Mouse (Mus musculus): Measurements from ENCODE around the gene Slc6a21. TPM values are rescaled to one million over a fixed set of nuclear protein-coding genes. Genes with fewer than 3 reads are reported as not detected.

Gene Slc6a21
- polyA plus RNA-seq, 1 experiment from 2014 or later, result not detected

GRCm38 (mm10) chr7:45338161-45338911 lies 61.0 kb downstream of the Slc6a21 start:
- ATAC-seq (ENCODE audit: insufficient read depth), result no peak
- Histone ChIP-seq H3K4me3 (replicated peaks) (no peak overlapping the region), H3K4me2 (peak overlapping the region; percentile 88), H3K27me3 (peaks cover 89% of the 10 kb centered on the region), H3K27ac (replicated peaks) (no peak overlapping the region), H3K36me3 (replicated peaks) (no peaks in the 10 kb centered on the region), H3K4me1 (replicated peaks) (peaks cover 49% of the 10 kb centered on the region), H3K9ac (no peak overlapping the region), H3K9me3 (replicated peaks) (no peaks in the 10 kb centered on the region)
- 5% methylated on average over 14 of the region's 14 CpGs for WGBS (ENCODE audit: insufficient replicate concordance)

Other genes with a start within 250 kb of the Slc6a21 start
- gene Prr12, start 224.6 kb upstream of the Slc6a21 start, polyA plus RNA-seq (2015; fragmentation: Nextera tagmentation; extraction: Ambion mirVana), result 2.1 and 2.3 TPM in 2 replicates
- 25.9 and 27.4 TPM in 2 replicates for gene Nosip, start 215.1 kb upstream of the Slc6a21 start, polyA plus RNA-seq (2015; fragmentation: Nextera tagmentation; extraction: Ambion mirVana)
- gene Prrg2, start 214.8 kb upstream of the Slc6a21 start, polyA plus RNA-seq (2015; fragmentation: Nextera tagmentation; extraction: Ambion mirVana), result 8.5 and 9.0 TPM in 2 replicates
- gene Rcn3, start 185.3 kb upstream of the Slc6a21 start, polyA plus RNA-seq (2015; fragmentation: Nextera tagmentation; extraction: Ambion mirVana), result 26.3 and 26.6 TPM in 2 replicates
- 43.6 and 51.2 TPM in 2 replicates for gene Fcgrt, start 173.7 kb upstream of the Slc6a21 start, polyA plus RNA-seq (2015; fragmentation: Nextera tagmentation; extraction: Ambion mirVana)
- gene Rps11, start 153.1 kb upstream of the Slc6a21 start, polyA plus RNA-seq (2015; fragmentation: Nextera tagmentation; extraction: Ambion mirVana), result 673 and 768 TPM in 2 replicates
- gene Rpl13a, start 148.8 kb upstream of the Slc6a21 start, polyA plus RNA-seq (2015; fragmentation: Nextera tagmentation; extraction: Ambion mirVana), result 534 and 633 TPM in 2 replicates
- gene Gm45713, start 141.3 kb upstream of the Slc6a21 start, polyA plus RNA-seq (2015; fragmentation: Nextera tagmentation; extraction: Ambion mirVana), result 0.10 TPM in 1 of 2 replicates, not detected in the other
- 3.4 and 3.7 TPM in 2 replicates for gene Flt3l, start 141.1 kb upstream of the Slc6a21 start, polyA plus RNA-seq (2015; fragmentation: Nextera tagmentation; extraction: Ambion mirVana)
- 42.2 and 46.8 TPM in 2 replicates for gene Pih1d1, start 123.2 kb upstream of the Slc6a21 start, polyA plus RNA-seq (2015; fragmentation: Nextera tagmentation; extraction: Ambion mirVana)
- 31.4 and 32.6 TPM in 2 replicates for gene Aldh16a1, start 122.9 kb upstream of the Slc6a21 start, polyA plus RNA-seq (2015; fragmentation: Nextera tagmentation; extraction: Ambion mirVana)
- not detected in 2 replicates for gene Slc17a7, start 113.6 kb upstream of the Slc6a21 start, polyA plus RNA-seq (2015; fragmentation: Nextera tagmentation; extraction: Ambion mirVana)
- gene Gfy, start 97.9 kb upstream of the Slc6a21 start, polyA plus RNA-seq (2015; fragmentation: Nextera tagmentation; extraction: Ambion mirVana), result not detected in 2 replicates
- not detected in 2 replicates for gene Pth2, start 96.5 kb upstream of the Slc6a21 start, polyA plus RNA-seq (2015; fragmentation: Nextera tagmentation; extraction: Ambion mirVana)
- gene Ccdc155, start 72.6 kb upstream of the Slc6a21 start, polyA plus RNA-seq (2015; fragmentation: Nextera tagmentation; extraction: Ambion mirVana), result 0.07 and 0.13 TPM in 2 replicates
- 2.0 and 2.4 TPM in 2 replicates for gene Dkkl1, start 65.4 kb upstream of the Slc6a21 start, polyA plus RNA-seq (2015; fragmentation: Nextera tagmentation; extraction: Ambion mirVana)
- gene Tead2, start 61.8 kb upstream of the Slc6a21 start, polyA plus RNA-seq (2015; fragmentation: Nextera tagmentation; extraction: Ambion mirVana), result 6.6 and 7.0 TPM in 2 replicates
- 15.1 and 16.7 TPM in 2 replicates for gene Cd37, start 38.4 kb upstream of the Slc6a21 start, polyA plus RNA-seq (2015; fragmentation: Nextera tagmentation; extraction: Ambion mirVana)
- not detected in 2 replicates for gene Slc6a16, start 36.4 kb upstream of the Slc6a21 start, polyA plus RNA-seq (2015; fragmentation: Nextera tagmentation; extraction: Ambion mirVana)
- gene Trpm4, start 56.3 kb downstream of the Slc6a21 start, polyA plus RNA-seq (2015; fragmentation: Nextera tagmentation; extraction: Ambion mirVana), result 1.3 and 1.5 TPM in 2 replicates
- 0.31 and 0.54 TPM in 2 replicates for gene Hrc, start 57.8 kb downstream of the Slc6a21 start, polyA plus RNA-seq (2015; fragmentation: Nextera tagmentation; extraction: Ambion mirVana)
- 0.09 and 0.14 TPM in 2 replicates for gene Ppfia3, start 89.5 kb downstream of the Slc6a21 start, polyA plus RNA-seq (2015; fragmentation: Nextera tagmentation; extraction: Ambion mirVana)
- not detected in 2 replicates for gene Lin7b, start 93.1 kb downstream of the Slc6a21 start, polyA plus RNA-seq (2015; fragmentation: Nextera tagmentation; extraction: Ambion mirVana)
- 77.8 and 86.3 TPM in 2 replicates for gene Snrnp70, start 118.2 kb downstream of the Slc6a21 start, polyA plus RNA-seq (2015; fragmentation: Nextera tagmentation; extraction: Ambion mirVana)
- gene Kcna7, start 128.1 kb downstream of the Slc6a21 start, polyA plus RNA-seq (2015; fragmentation: Nextera tagmentation; extraction: Ambion mirVana), result not detected in 2 replicates
- gene Ntf5, start 136.2 kb downstream of the Slc6a21 start, polyA plus RNA-seq (2015; fragmentation: Nextera tagmentation; extraction: Ambion mirVana), result 0.22 and 0.24 TPM in 2 replicates
- gene Lhb, start 143.3 kb downstream of the Slc6a21 start, polyA plus RNA-seq (2015; fragmentation: Nextera tagmentation; extraction: Ambion mirVana), result not detected in 2 replicates
- 6.8 and 7.7 TPM in 2 replicates for gene Gys1, start 157.3 kb downstream of the Slc6a21 start, polyA plus RNA-seq (2015; fragmentation: Nextera tagmentation; extraction: Ambion mirVana)
- 67.1 and 74.2 TPM in 2 replicates for gene Ruvbl2, start 160.6 kb downstream of the Slc6a21 start, polyA plus RNA-seq (2015; fragmentation: Nextera tagmentation; extraction: Ambion mirVana)
- gene Ftl1, start 182.4 kb downstream of the Slc6a21 start, polyA plus RNA-seq (2015; fragmentation: Nextera tagmentation; extraction: Ambion mirVana), result 6,104 and 6,562 TPM in 2 replicates
- gene Bax, start 189.4 kb downstream of the Slc6a21 start, polyA plus RNA-seq (2015; fragmentation: Nextera tagmentation; extraction: Ambion mirVana), result 70.3 and 71.4 TPM in 2 replicates
- 0.58 and 0.62 TPM in 2 replicates for gene Tulp2, start 204.4 kb downstream of the Slc6a21 start, polyA plus RNA-seq (2015; fragmentation: Nextera tagmentation; extraction: Ambion mirVana)
- gene Gm45808, start 209.3 kb downstream of the Slc6a21 start, polyA plus RNA-seq (2015; fragmentation: Nextera tagmentation; extraction: Ambion mirVana), result not detected in 2 replicates
- 2.4 and 2.5 TPM in 2 replicates for gene Dhdh, start 211.3 kb downstream of the Slc6a21 start, polyA plus RNA-seq (2015; fragmentation: Nextera tagmentation; extraction: Ambion mirVana)
- 118 and 131 TPM in 2 replicates for gene Nucb1, start 232.9 kb downstream of the Slc6a21 start, polyA plus RNA-seq (2015; fragmentation: Nextera tagmentation; extraction: Ambion mirVana)
- gene Ppp1r15a, start 248.8 kb downstream of the Slc6a21 start, polyA plus RNA-seq (2015; fragmentation: Nextera tagmentation; extraction: Ambion mirVana), result 280 and 325 TPM in 2 replicates
- gene Plekha4, start 248.8 kb downstream of the Slc6a21 start, polyA plus RNA-seq (2015; fragmentation: Nextera tagmentation; extraction: Ambion mirVana), result 0.66 and 0.75 TPM in 2 replicates